8 mouse cellular contexts compared by ENCODE assay signal in genomic region chr7:140126022-140126350, GRCm38 (mm10). TPM values are rescaled to one million over a fixed set of nuclear protein-coding genes. Genes with fewer than 3 reads are reported as not detected.
DNase-seq lines count a peak whose midpoint lies in the region; ATAC-seq and TF ChIP-seq lines count a peak whose summit lies in the region.

No protein-coding gene starts in this region.

- no peak for DNase-seq in left cerebral cortex, adult 2 months (ENCODE audit: extremely low spot score in 1 of 2, low spot score in 2 of 2)
- no peak for DNase-seq in left cerebral cortex, adult 11 months (ENCODE audit: low spot score)
- no peak for DNase-seq in gastrocnemius, postnatal 36 days
- no peak for DNase-seq in layer of hippocampus, adult 8-10 months (ENCODE audit: low spot score in 2 of 2)
- DNase-seq in spleen, postnatal 14 days (ENCODE audit: low spot score in 2 of 2): no peak

- H3K27ac ChIP-seq in left cerebral cortex, adult 2 months: peak overlapping the region; percentile 84
- H3K27ac ChIP-seq in embryonic facial prominence, embryonic 15.5 days (replicated peaks): 0 out of 2 replicates have a peak overlapping the region, but pooled peaks have one; percentile 31
- H3K27ac ChIP-seq in limb, embryonic 13.5 days: peak overlapping the region; percentile 63; the same call in 1 of the 2 replicates
- no peak overlapping the region for H3K27ac ChIP-seq in neural tube, embryonic 14.5 days (ENCODE audit: low read depth, low read length)

- 0 out of 2 replicates have a peak, but pooled peaks cover 3% of the 10 kb centered on the region for H3K27me3 ChIP-seq in embryonic facial prominence, embryonic 15.5 days
- peaks cover 3% of the 10 kb centered on the region; the same call in 1 of the 2 replicates for H3K27me3 ChIP-seq in limb, embryonic 13.5 days
- no peaks in the 10 kb centered on the region for H3K27me3 ChIP-seq in neural tube, embryonic 14.5 days (ENCODE audit: control insufficient read depth, insufficient read depth, low read length)

- H3K4me1 ChIP-seq in embryonic facial prominence, embryonic 15.5 days: peaks cover 16% of the 10 kb centered on the region
- peaks cover 14% of the 10 kb centered on the region for H3K4me1 ChIP-seq in limb, embryonic 13.5 days
- H3K4me1 ChIP-seq in neural tube, embryonic 14.5 days (ENCODE audit: control insufficient read depth, insufficient read depth, low read length): no peaks in the 10 kb centered on the region

- peaks cover 20% of the 10 kb centered on the region for H3K36me3 ChIP-seq in embryonic facial prominence, embryonic 15.5 days
- H3K36me3 ChIP-seq in limb, embryonic 13.5 days: peaks cover 18% of the 10 kb centered on the region
- H3K36me3 ChIP-seq in neural tube, embryonic 14.5 days (ENCODE audit: control insufficient read depth, insufficient read depth, low read length): no peaks in the 10 kb centered on the region

- intact Hi-C loops in left cerebral cortex, adult 2 months (cut with DNase I): no loop called here
- intact Hi-C loops in gastrocnemius, postnatal 36 days (cut with DNase I): no loop called here

- WGBS in embryonic facial prominence, embryonic 15.5 days: 4% methylated on average over 5 of the region's 5 CpGs
- WGBS in limb, embryonic 13.5 days: 5% methylated on average over 5 of the region's 5 CpGs
- WGBS in neural tube, embryonic 14.5 days: 10% methylated on average over 5 of the region's 5 CpGs

- H3K9ac ChIP-seq in embryonic facial prominence, embryonic 15.5 days: peak overlapping the region; percentile 93
- H3K9ac ChIP-seq in limb, embryonic 13.5 days: peak overlapping the region; percentile 85
- H3K9ac ChIP-seq in neural tube, embryonic 14.5 days (replicated peaks; ENCODE audit: low read depth, low read length): peak overlapping the region; percentile 65

- peak overlapping the region; percentile 97 for H3K4me3 ChIP-seq in left cerebral cortex, adult 2 months
- H3K4me3 ChIP-seq in embryonic facial prominence, embryonic 15.5 days (replicated peaks): peak overlapping the region; percentile 91
- peak overlapping the region; percentile 81 for H3K4me3 ChIP-seq in limb, embryonic 13.5 days
- peak overlapping the region; percentile 58 for H3K4me3 ChIP-seq in neural tube, embryonic 14.5 days (ENCODE audit: low read depth, low read length)

- no peaks in the 10 kb centered on the region for H3K9me3 ChIP-seq in embryonic facial prominence, embryonic 15.5 days (replicated peaks)
- no peaks in the 10 kb centered on the region for H3K9me3 ChIP-seq in limb, embryonic 13.5 days
- no peaks in the 10 kb centered on the region for H3K9me3 ChIP-seq in neural tube, embryonic 14.5 days (ENCODE audit: control insufficient read depth, low read length)

- ATAC-seq in embryonic facial prominence, embryonic 15.5 days (ENCODE audit: insufficient number of reproducible peaks, low FRiP score, low TSS enrichment, low read depth): no peak
- ATAC-seq in limb, embryonic 13.5 days (ENCODE audit: low FRiP score, low read depth): peak; percentile 14; the same call in 1 of the 2 replicates
- no peak for ATAC-seq in neural tube, embryonic 14.5 days (ENCODE audit: low read depth)

- TF ChIP-seq CTCF in left cerebral cortex, adult 2 months (IDR thresholded peaks at IDR 0.05): no peak

- H3K4me2 ChIP-seq in embryonic facial prominence, embryonic 15.5 days (replicated peaks): peak overlapping the region; percentile 74
- peak overlapping the region; percentile 87 for H3K4me2 ChIP-seq in limb, embryonic 13.5 days (replicated peaks)
- peak overlapping the region; percentile 60 for H3K4me2 ChIP-seq in neural tube, embryonic 14.5 days (ENCODE audit: low read depth, low read length)

RNA-seq across cellular contexts. Expression of gene Echs1, which starts 9.7 kb away (rescaled TPM):
- total RNA-seq in left cerebral cortex, adult 2 months (2021): 10 to 100 TPM; 51.6 to 52.6 TPM
- 127 and 132 TPM in 2 replicates for polyA plus RNA-seq in embryonic facial prominence, embryonic 15.5 days (2015; fragmentation: Nextera tagmentation; extraction: Ambion mirVana)
- polyA plus RNA-seq in limb, embryonic 13.5 days (2015; fragmentation: Nextera tagmentation; extraction: Ambion mirVana): 150 and 151 TPM in 2 replicates
- polyA plus RNA-seq in neural tube, embryonic 14.5 days (2014; fragmentation: Nextera tagmentation; extraction: Ambion mirVana): 129 and 132 TPM in 2 replicates
- 100 to 1,000 TPM; 105 to 146 TPM for total RNA-seq in gastrocnemius, postnatal 36 days (2021)
- 10 to 100 TPM; 61.4 to 68.6 (median 65.7) TPM for total RNA-seq in layer of hippocampus, adult 8-10 months (2022)

RNA-seq across cellular contexts. Expression of gene Paox, which starts 10.4 kb away (rescaled TPM):
- 1 to 10 TPM; 4.1 to 5.5 TPM for total RNA-seq in left cerebral cortex, adult 2 months (2021)
- polyA plus RNA-seq in embryonic facial prominence, embryonic 15.5 days (2015; fragmentation: Nextera tagmentation; extraction: Ambion mirVana): 20.0 and 20.5 TPM in 2 replicates
- 18.9 and 19.6 TPM in 2 replicates for polyA plus RNA-seq in limb, embryonic 13.5 days (2015; fragmentation: Nextera tagmentation; extraction: Ambion mirVana)
- 9.2 and 9.9 TPM in 2 replicates for polyA plus RNA-seq in neural tube, embryonic 14.5 days (2014; fragmentation: Nextera tagmentation; extraction: Ambion mirVana)
- total RNA-seq in gastrocnemius, postnatal 36 days (2021): 1 to 10 TPM; 3.1 to 3.7 TPM
- total RNA-seq in layer of hippocampus, adult 8-10 months (2022): 1 to 10 TPM; 6.1 to 6.5 (median 6.4) TPM

RNA-seq across cellular contexts. Expression of gene Mtg1, which starts 11.4 kb away (rescaled TPM):
- total RNA-seq in left cerebral cortex, adult 2 months (2021): 10 to 100 TPM; 21.0 to 21.5 TPM
- polyA plus RNA-seq in embryonic facial prominence, embryonic 15.5 days (2015; fragmentation: Nextera tagmentation; extraction: Ambion mirVana): 22.2 and 23.2 TPM in 2 replicates
- polyA plus RNA-seq in limb, embryonic 13.5 days (2015; fragmentation: Nextera tagmentation; extraction: Ambion mirVana): 22.7 and 23.6 TPM in 2 replicates
- 33.7 and 39.6 TPM in 2 replicates for polyA plus RNA-seq in neural tube, embryonic 14.5 days (2014; fragmentation: Nextera tagmentation; extraction: Ambion mirVana)
- total RNA-seq in gastrocnemius, postnatal 36 days (2021): 10 to 100 TPM; 24.4 to 25.2 TPM
- total RNA-seq in layer of hippocampus, adult 8-10 months (2022): 10 to 100 TPM; 27.2 to 34.8 (median 31.6) TPM

RNA-seq across cellular contexts. Expression of gene Fuom, which starts 23.7 kb away (rescaled TPM):
- 10 to 100 TPM; 51.9 to 52.7 TPM for total RNA-seq in left cerebral cortex, adult 2 months (2021)
- 26.9 and 29.0 TPM in 2 replicates for polyA plus RNA-seq in embryonic facial prominence, embryonic 15.5 days (2015; fragmentation: Nextera tagmentation; extraction: Ambion mirVana)
- 22.1 and 24.9 TPM in 2 replicates for polyA plus RNA-seq in limb, embryonic 13.5 days (2015; fragmentation: Nextera tagmentation; extraction: Ambion mirVana)
- 42.8 and 51.8 TPM in 2 replicates for polyA plus RNA-seq in neural tube, embryonic 14.5 days (2014; fragmentation: Nextera tagmentation; extraction: Ambion mirVana)
- total RNA-seq in gastrocnemius, postnatal 36 days (2021): 10 to 100 TPM; 38.9 to 42.5 TPM
- total RNA-seq in layer of hippocampus, adult 8-10 months (2022): 10 to 100 TPM; 42.7 to 49.1 (median 47.7) TPM

RNA-seq across cellular contexts. Expression of gene Sprn, which starts 28.7 kb away (rescaled TPM):
- 100 to 1,000 TPM; 135 to 144 TPM for total RNA-seq in left cerebral cortex, adult 2 months (2021)
- polyA plus RNA-seq in embryonic facial prominence, embryonic 15.5 days (2015; fragmentation: Nextera tagmentation; extraction: Ambion mirVana): 0.87 and 1.3 TPM in 2 replicates
- polyA plus RNA-seq in limb, embryonic 13.5 days (2015; fragmentation: Nextera tagmentation; extraction: Ambion mirVana): 0.17 and 0.23 TPM in 2 replicates
- polyA plus RNA-seq in neural tube, embryonic 14.5 days (2014; fragmentation: Nextera tagmentation; extraction: Ambion mirVana): 16.2 and 17.3 TPM in 2 replicates
- total RNA-seq in gastrocnemius, postnatal 36 days (2021): under 1 TPM in 1 of 2 experiments, not detected in 1; 0.27 TPM
- total RNA-seq in layer of hippocampus, adult 8-10 months (2022): 100 to 1,000 TPM; 149 to 157 (median 151) TPM
